Mouse (Mus musculus) CH12.LX (cell line): ENCODE measurements around the gene Dtd1. TPM values are rescaled to one million over a fixed set of nuclear protein-coding genes. Genes with fewer than 3 reads are reported as not detected.

Source experiments
- DNase-seq: peaks from one replicate; pipeline ENCODE4 v3.0.0-alpha.2; 2013; ENCODE audit errors: extremely low read depth
- H3K27ac ChIP-seq: 2 replicates; pipeline ENCODE4 v1.5.1; 2012; ENCODE audit warnings: low read depth, mild to moderate bottlenecking, control low read depth, moderate library complexity; ENCODE audit not compliant: insufficient read depth
- H3K27me3 ChIP-seq: replicated peaks from 2 replicates; pipeline ENCODE3; 2012; ENCODE audit warnings: inconsistent platforms
- H3K36me3 ChIP-seq, 2 experiments: replicated peaks in 1 of 2; 2 replicates each; pipeline versions ENCODE3 to v1.6.1; 2012; ENCODE audit warnings: inconsistent platforms in 1 of 2, low read length in 1 of 2, mild to moderate bottlenecking in 1 of 2, mixed read lengths in 1 of 2, moderate library complexity in 1 of 2; ENCODE audit not compliant: control insufficient read depth in 1 of 2, insufficient read depth in 1 of 2
- H3K4me1 ChIP-seq, 2 experiments: 2 replicates each; pipeline ENCODE4 v1.6.1; 2012; ENCODE audit warnings: inconsistent platforms in 1 of 2, moderate library complexity in 1 of 2; ENCODE audit not compliant: insufficient read depth in 2 of 2, control insufficient read depth in 1 of 2
- H3K4me2 ChIP-seq: 2 replicates; pipeline ENCODE4 v1.6.1; 2012; ENCODE audit warnings: low read depth, mild to moderate bottlenecking, control low read depth; ENCODE audit not compliant: poor library complexity, insufficient read depth, severe bottlenecking
- H3K4me3 ChIP-seq, 3 experiments: fragments of 150-350 bp in 1 of 3; sonication (generic) in 1 of 3; replicated peaks in 1 of 3; 2 replicates each; pipeline versions ENCODE3 to v1.5.1; 2011 to 2012; ENCODE audit warnings: low read depth in 2 of 3, low read length in 2 of 3, mild to moderate bottlenecking in 2 of 3, moderate library complexity in 2 of 3, control low read depth in 1 of 3, improper control_type of control experiment in 1 of 3, inconsistent platforms in 1 of 3, mixed read lengths in 1 of 3; ENCODE audit not compliant: poor library complexity in 1 of 3
- H3K79me2 ChIP-seq: replicated peaks from 2 replicates; pipeline ENCODE4 v1.6.1; 2012; ENCODE audit warnings: mild to moderate bottlenecking, moderate library complexity; ENCODE audit not compliant: control insufficient read depth, poor library complexity, insufficient read depth, severe bottlenecking; ENCODE audit errors: extremely low read depth
- H3K9ac ChIP-seq: 2 replicates; pipeline ENCODE4 v1.6.1; 2012; ENCODE audit warnings: low read depth, mild to moderate bottlenecking, control low read depth, moderate library complexity; ENCODE audit not compliant: insufficient read depth
- H3K9me3 ChIP-seq: replicated peaks from 2 replicates; pipeline ENCODE3; 2012; ENCODE audit warnings: low read length, inconsistent platforms, mixed read lengths
- BHLHE40 ChIP-seq: IDR thresholded peaks from 2 replicates; pipeline ENCODE4 v1.6.1; 2011; ENCODE audit warnings: mild to moderate bottlenecking, low read depth, low read length, improper control_type of control experiment
- CHD1 ChIP-seq: IDR thresholded peaks from 2 replicates; pipeline ENCODE4 v1.6.1; 2012; ENCODE audit warnings: low read depth, low read length, improper control_type of control experiment, inconsistent platforms
- CHD2 ChIP-seq: IDR thresholded peaks from 2 replicates; pipeline ENCODE4 v1.6.1; 2011; ENCODE audit warnings: low read length, improper control_type of control experiment
- CTCF ChIP-seq, 2 experiments: IDR thresholded peaks in 1 of 2; conservative IDR thresholded peaks in 1 of 2; 2 replicates each; pipeline ENCODE4 v1.5.1; 2011 to 2012; ENCODE audit warnings: low read depth in 2 of 2, low read length in 2 of 2, improper control_type of control experiment in 1 of 2, inconsistent platforms in 1 of 2, mild to moderate bottlenecking in 1 of 2, moderate library complexity in 1 of 2
- E2F4 ChIP-seq: IDR thresholded peaks from 2 replicates; pipeline ENCODE4 v1.6.1; 2011; ENCODE audit warnings: low read depth, low read length, improper control_type of control experiment; ENCODE audit not compliant: insufficient replicate concordance
- ETS1 ChIP-seq: conservative IDR thresholded peaks from 2 replicates; pipeline ENCODE4 v1.6.1; 2012; ENCODE audit warnings: low read depth, mild to moderate bottlenecking, inconsistent platforms, low read length, improper control_type of control experiment, moderate library complexity
- GABPA ChIP-seq: IDR thresholded peaks from 2 replicates; pipeline ENCODE4 v1.6.1; 2012; ENCODE audit warnings: low read depth, low read length, improper control_type of control experiment, inconsistent platforms; ENCODE audit not compliant: insufficient replicate concordance
- HCFC1 ChIP-seq: IDR thresholded peaks from 2 replicates; pipeline ENCODE4 v1.6.1; 2012; ENCODE audit warnings: low read depth, mild to moderate bottlenecking, inconsistent platforms, low read length, improper control_type of control experiment
- IRF4 ChIP-seq: IDR thresholded peaks from 2 replicates; pipeline ENCODE4 v1.6.1; 2014; ENCODE audit warnings: low read depth, mild to moderate bottlenecking, inconsistent platforms, low read length, improper control_type of control experiment
- JUN ChIP-seq: IDR thresholded peaks from 2 replicates; pipeline ENCODE4 v1.6.1; 2011; ENCODE audit warnings: low read depth, mild to moderate bottlenecking, low read length, improper control_type of control experiment, moderate library complexity; ENCODE audit not compliant: insufficient read depth
- JUND ChIP-seq: conservative IDR thresholded peaks from 2 replicates; pipeline ENCODE4 v1.6.1; 2011; ENCODE audit warnings: low read depth, low read length, improper control_type of control experiment
- KAT2A ChIP-seq: IDR thresholded peaks from 2 replicates; pipeline ENCODE4 v1.6.1; 2012; ENCODE audit warnings: low read length, improper control_type of control experiment, inconsistent platforms; ENCODE audit not compliant: insufficient replicate concordance
- MAFK ChIP-seq: IDR thresholded peaks from 2 replicates; pipeline ENCODE4 v1.6.1; 2011; ENCODE audit warnings: low read length, improper control_type of control experiment; ENCODE audit not compliant: insufficient replicate concordance
- MEF2A ChIP-seq: IDR thresholded peaks from 2 replicates; pipeline ENCODE4 v1.6.1; 2014; ENCODE audit warnings: low read depth, mild to moderate bottlenecking, inconsistent platforms, low read length, improper control_type of control experiment, borderline replicate concordance
- MXI1 ChIP-seq: IDR thresholded peaks from 2 replicates; pipeline ENCODE4 v1.6.1; 2011; ENCODE audit warnings: mild to moderate bottlenecking, low read depth, low read length, improper control_type of control experiment
- RCOR1 ChIP-seq: conservative IDR thresholded peaks from 2 replicates; pipeline ENCODE4 v1.6.1; 2012; ENCODE audit warnings: low read depth, mild to moderate bottlenecking, inconsistent platforms, low read length, improper control_type of control experiment
- SIN3A ChIP-seq: IDR thresholded peaks from 2 replicates; pipeline ENCODE4 v1.6.1; 2012; ENCODE audit warnings: low read length, improper control_type of control experiment, inconsistent platforms
- TCF12 ChIP-seq: IDR thresholded peaks from 2 replicates; pipeline ENCODE4 v1.6.1; 2014; ENCODE audit warnings: low read depth, mild to moderate bottlenecking, inconsistent platforms, low read length, improper control_type of control experiment
- UBTF ChIP-seq: IDR thresholded peaks from 2 replicates; pipeline ENCODE4 v1.6.1; 2012; ENCODE audit warnings: low read depth, mild to moderate bottlenecking, inconsistent platforms, low read length, improper control_type of control experiment, moderate library complexity
- USF1 ChIP-seq: IDR thresholded peaks from 2 replicates; pipeline ENCODE4 v1.6.1; 2014; ENCODE audit warnings: low read depth, mild to moderate bottlenecking, inconsistent platforms, low read length, improper control_type of control experiment
- ZC3H11A ChIP-seq: IDR thresholded peaks from 2 replicates; pipeline ENCODE4 v1.6.1; 2012; ENCODE audit warnings: low read depth, mild to moderate bottlenecking, inconsistent platforms, low read length, improper control_type of control experiment
- ZMIZ1 ChIP-seq: IDR thresholded peaks from 2 replicates; pipeline ENCODE4 v1.6.1; 2012; ENCODE audit warnings: low read depth, mild to moderate bottlenecking, inconsistent platforms, low read length, improper control_type of control experiment
- ZNF384 ChIP-seq: IDR thresholded peaks from 2 replicates; pipeline ENCODE4 v1.6.1; 2012; ENCODE audit warnings: low read depth, low read length, improper control_type of control experiment, inconsistent platforms
- dilution Hi-C: fragments of 300-500 bp; cut with MboI; formaldehyde crosslinking; loops from 2 replicates; pipeline ENCODE4 v1.14.3; 2020; ENCODE audit warnings: low sequenced_read_pairs; ENCODE audit not compliant: extremely low pct_unique_long_range_greater_than_20kb, extremely low pct_ligation_motif_present
- in situ Hi-C: fragments of 300-500 bp; cut with MboI; formaldehyde crosslinking; loops from 3 replicates; pipeline ENCODE4 v1.14.3; 2019; ENCODE audit warnings: low sequenced_read_pairs, low pct_ligation_motif_present, low pct_unique_long_range_greater_than_20kb, mixed read lengths
- polyA plus RNA-seq: library from polyadenylated mRNA; unstranded; fragments of >175 nt; gene quantifications from 2 replicates; pipeline ENCODE4 v1.2.1, GENCODE M21; 2012; ENCODE audit warnings: low read depth; ENCODE audit not compliant: insufficient read length
- total RNA-seq, 2 experiments: library from RNA; depleted of rRNA; stranded (reverse); fragments of 300-350 nt in 1 of 2; fragments of >200 nt in 1 of 2; gene quantifications; 2 replicates each; pipeline ENCODE4 v1.2.3; 2012 to 2014

The Dtd1 gene
- total and polyA plus RNA-seq, 3 experiments = 42.7 to 47.8 (median 43.3) TPM

- Histone ChIP-seq H3K4me3 (no peak overlapping the region), H3K9me3 (no peaks in the 10 kb centered on the region), H3K27me3 (no peaks in the 10 kb centered on the region), H3K27ac (no peak overlapping the region), H3K4me1 (no peaks in the 10 kb centered on the region), H3K4me2 (no peak overlapping the region), H3K9ac (no peak overlapping the region), H3K36me3 (no peaks in the 10 kb centered on the region), H3K79me2 (no peaks in the 10 kb centered on the region)
- no peak for DNase-seq
- in situ Hi-C loops (no loop called here), dilution Hi-C loops (no loop called here)
- TF ChIP-seq RCOR1 (no peak), IRF4 (no peak), USF1 (no peak)
Measured at GRCm38 (mm10) chr2:144779263-144779662, 179.6 kb downstream of the Dtd1 start.

- H3K4me2 ChIP-seq = no peak overlapping the region
- no peak overlapping the region for H3K4me3 ChIP-seq
- no peak overlapping the region for H3K9ac ChIP-seq
- no peaks in the 10 kb centered on the region for H3K27me3 ChIP-seq
- in situ Hi-C loops = no loop called here
- no peaks in the 10 kb centered on the region for H3K4me1 ChIP-seq
- H3K36me3 ChIP-seq = no peaks in the 10 kb centered on the region
- H3K79me2 ChIP-seq = no peaks in the 10 kb centered on the region
- TF ChIP-seq HCFC1 (no peak), ETS1 (no peak), KAT2A (no peak), JUND (no peak), UBTF (no peak), GABPA (no peak), TCF12 (no peak), E2F4 (no peak), CHD1 (no peak), CTCF (conservative IDR thresholded peaks at IDR 0.05 in 1 of 2, IDR thresholded peaks at IDR 0.05 in 1 of 2; ENCODE audit: low read depth in 2 of 2, low read length in 2 of 2) (no peak), ZC3H11A (no peak), CHD2 (no peak), ZNF384 (no peak), JUN (no peak), MXI1 (no peak), ZMIZ1 (no peak), SIN3A (no peak), BHLHE40 (no peak), MEF2A (no peak), MAFK (no peak)
- no peaks in the 10 kb centered on the region for H3K9me3 ChIP-seq
- no peak overlapping the region for H3K27ac ChIP-seq
- no peak for DNase-seq
- dilution Hi-C loops = no loop called here
Measured at GRCm38 (mm10) chr2:144780731-144781130, 181.0 kb downstream of the Dtd1 start.
